Mouse (Mus musculus): ENCODE results near the gene Plscr2.

DNA sequence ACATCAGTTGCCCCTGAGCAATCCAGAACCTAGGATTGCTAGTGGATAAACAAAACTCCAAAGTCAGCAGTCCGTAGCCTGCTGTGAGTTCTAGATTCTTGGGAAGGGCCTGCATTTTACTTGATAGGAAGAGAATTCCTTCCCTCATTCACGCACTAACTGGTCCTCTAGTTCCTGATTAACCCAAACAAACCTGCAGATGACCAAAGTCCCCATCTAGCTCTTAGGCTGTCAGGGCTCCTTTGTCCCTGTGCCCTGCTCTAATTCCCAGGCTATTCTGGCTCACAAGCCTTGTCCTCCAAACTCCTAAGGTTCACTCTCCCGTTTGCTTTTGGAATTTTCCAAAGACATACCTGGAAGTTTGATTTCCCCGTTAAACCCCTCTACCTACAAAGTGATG lies 2.8 kb upstream of the Plscr2 start:
- TF ChIP-seq TBP (IDR thresholded peaks at IDR 0.05; ENCODE audit: low read depth, low read length) (no peak), POLR2A (IDR thresholded peaks at IDR 0.05; ENCODE audit: control insufficient read depth in 1 of 2, insufficient read depth in 1 of 2, low read depth in 1 of 2, low read length in 2 of 2, poor library complexity in 1 of 2) (no peak), POLR2AphosphoS5 (IDR thresholded peaks at IDR 0.05; ENCODE audit: borderline replicate concordance, low read depth, low read length) (no peak), EP300 (IDR thresholded peaks at IDR 0.05; ENCODE audit: low read depth in 1 of 2, low read length in 2 of 2) (no peak), SIN3A (IDR thresholded peaks at IDR 0.05; ENCODE audit: low read length) (no peak), BHLHE40 (IDR thresholded peaks at IDR 0.05; ENCODE audit: borderline replicate concordance, low read depth, low read length) (no peak), SMC3 (IDR thresholded peaks at IDR 0.05; ENCODE audit: low read depth, low read length) (no peak), NRF1 (IDR thresholded peaks at IDR 0.05; ENCODE audit: insufficient read depth, low read depth, low read length, poor library complexity, severe bottlenecking) (no peak), USF1 (IDR thresholded peaks at IDR 0.05; ENCODE audit: low read depth, low read length) (no peak), KAT2A (conservative IDR thresholded peaks at IDR 0.05; ENCODE audit: low read depth, low read length) (no peak), ELF1 (IDR thresholded peaks at IDR 0.05; ENCODE audit: low read depth, low read length) (no peak), ZC3H11A (IDR thresholded peaks at IDR 0.05; ENCODE audit: low read depth, low read length) (no peak)

All from MEL (cell line).